Mouse (Mus musculus) liver, adult 2 months (tissue): ENCODE measurements around the gene Sh3rf1. TPM values are rescaled to one million over a fixed set of nuclear protein-coding genes. Genes with fewer than 3 reads are reported as not detected.

Experiments
- DNase-seq: peaks from one replicate; pipeline ENCODE4 v3.0.0-alpha.2; 2011; ENCODE audit warnings: low read depth, low spot score; ENCODE audit errors: extremely low read depth
- H3K27ac ChIP-seq: fragments of 200-500 bp; replicated peaks from 2 replicates; pipeline ENCODE4 v1.5.1; 2012; ENCODE audit warnings: low read depth, mild to moderate bottlenecking, control low read depth, inconsistent platforms, low read length; ENCODE audit not compliant: insufficient read depth
- H3K27me3 ChIP-seq: fragments of 200-500 bp; 2 replicates; pipeline ENCODE4 v1.6.1; 2012; ENCODE audit warnings: mild to moderate bottlenecking, moderate library complexity, low read length, inconsistent platforms; ENCODE audit not compliant: control insufficient read depth, insufficient read depth
- H3K36me3 ChIP-seq: fragments of 200-500 bp; 2 replicates; pipeline ENCODE4 v1.6.1; 2012; ENCODE audit warnings: low read length, inconsistent platforms; ENCODE audit not compliant: control insufficient read depth, insufficient read depth
- H3K4me1 ChIP-seq: fragments of 200-500 bp; 2 replicates; pipeline ENCODE4 v1.6.1; 2011; ENCODE audit warnings: low read length; ENCODE audit not compliant: control insufficient read depth, insufficient read depth
- H3K4me3 ChIP-seq: fragments of 200-500 bp; 2 replicates; pipeline ENCODE4 v1.5.1; 2011; ENCODE audit warnings: low read depth, mild to moderate bottlenecking, control low read depth, low read length, moderate library complexity; ENCODE audit not compliant: insufficient read depth
- H3K79me2 ChIP-seq: fragments of 200-500 bp; 2 replicates; pipeline ENCODE4 v1.6.1; 2012; ENCODE audit warnings: inconsistent platforms, mild to moderate bottlenecking, low read length, moderate library complexity; ENCODE audit not compliant: control insufficient read depth, insufficient read depth
- H3K9ac ChIP-seq: fragments of 200-500 bp; 2 replicates; pipeline ENCODE4 v1.6.1; 2012; ENCODE audit warnings: low read depth, mild to moderate bottlenecking, control low read depth, inconsistent platforms, low read length
- CTCF ChIP-seq: fragments of 200-500 bp; IDR thresholded peaks from 2 replicates; pipeline ENCODE4 v1.5.1; 2011; ENCODE audit warnings: low read depth, low read length, control low read depth
- POLR2A ChIP-seq: fragments of 200-500 bp; IDR thresholded peaks from 2 replicates; pipeline ENCODE4 v1.6.1; 2011; ENCODE audit warnings: low read length, control low read depth; ENCODE audit not compliant: insufficient read depth; ENCODE audit errors: extremely low read depth
- WGBS: fragments of 180-500 bp; shearing (Covaris S2); methylation state at CpG from one replicate; pipeline ENCODE4 v1.1.7; 2018; 5-methylcytosine and 5-hydroxymethylcytosine counted together
- polyA plus RNA-seq: library from polyadenylated mRNA; depleted of rRNA; stranded (reverse); fragments of >200 nt; gene quantifications from 2 replicates; pipeline ENCODE4 v1.2.3, GENCODE M21; 2012
- total RNA-seq: library from RNA; depleted of rRNA; stranded (reverse); fragments of >200 nt; gene quantifications from 2 replicates; pipeline ENCODE4 v1.2.3, GENCODE M21; 2014

Gene Sh3rf1
- total and polyA plus RNA-seq, 2 experiments, result 1.6 to 1.8 TPM

DNA sequence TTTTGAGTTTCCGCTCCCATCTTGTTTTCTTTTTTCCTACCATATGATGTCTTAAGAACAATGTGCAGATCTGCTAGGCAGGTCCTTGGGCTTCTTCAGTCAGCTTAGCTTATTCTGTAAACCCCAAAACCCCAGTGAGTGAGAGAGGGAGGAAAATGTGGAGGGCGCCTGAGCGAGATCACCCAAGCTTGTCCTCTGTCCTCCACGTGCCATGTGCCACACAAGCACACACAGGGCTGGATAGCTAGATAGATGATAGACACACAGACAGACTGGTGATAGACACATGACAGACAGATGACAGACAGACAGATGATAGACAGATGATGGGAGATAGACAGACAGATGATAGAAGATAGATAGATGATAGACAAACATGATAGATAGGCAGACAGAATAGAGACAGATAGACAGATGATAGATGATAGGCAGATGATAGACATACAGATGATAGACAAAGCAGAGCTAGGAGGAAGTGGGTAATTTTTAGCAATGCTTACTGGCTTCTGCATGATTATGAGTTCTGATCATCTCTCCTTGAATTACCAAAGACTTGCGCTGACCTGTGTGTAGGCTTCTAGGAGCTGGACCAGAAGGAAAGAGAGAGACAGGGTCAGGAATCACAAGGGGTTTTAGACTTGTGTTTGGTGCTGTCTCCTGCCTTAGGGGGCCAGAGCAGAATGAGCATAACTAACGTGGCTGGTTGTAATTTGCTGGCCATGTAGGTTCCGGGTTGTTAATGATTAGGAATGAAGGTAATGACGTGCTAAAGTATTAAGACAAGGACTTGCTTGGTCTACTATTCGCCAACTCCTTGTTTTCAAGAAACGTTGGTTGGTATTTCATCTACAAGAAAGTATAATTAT is 58.9 kb downstream of the Sh3rf1 start:
- no peaks in the 10 kb centered on the region for H3K27me3 ChIP-seq
- H3K4me1 ChIP-seq, result peaks cover 3% of the 10 kb centered on the region; the same call in 1 of the 2 replicates
- H3K27ac ChIP-seq, result no peak overlapping the region
- DNase-seq, result no peak
- H3K9ac ChIP-seq, result no peak overlapping the region
- H3K4me3 ChIP-seq, result no peak overlapping the region
- 75% methylated on average over 10 of the region's 10 CpGs for WGBS
- TF ChIP-seq POLR2A, result no peak
- TF ChIP-seq CTCF, result no peak
- H3K79me2 ChIP-seq, result peaks cover 4% of the 10 kb centered on the region; the same call in 1 of the 2 replicates
- H3K36me3 ChIP-seq, result no peaks in the 10 kb centered on the region

DNA sequence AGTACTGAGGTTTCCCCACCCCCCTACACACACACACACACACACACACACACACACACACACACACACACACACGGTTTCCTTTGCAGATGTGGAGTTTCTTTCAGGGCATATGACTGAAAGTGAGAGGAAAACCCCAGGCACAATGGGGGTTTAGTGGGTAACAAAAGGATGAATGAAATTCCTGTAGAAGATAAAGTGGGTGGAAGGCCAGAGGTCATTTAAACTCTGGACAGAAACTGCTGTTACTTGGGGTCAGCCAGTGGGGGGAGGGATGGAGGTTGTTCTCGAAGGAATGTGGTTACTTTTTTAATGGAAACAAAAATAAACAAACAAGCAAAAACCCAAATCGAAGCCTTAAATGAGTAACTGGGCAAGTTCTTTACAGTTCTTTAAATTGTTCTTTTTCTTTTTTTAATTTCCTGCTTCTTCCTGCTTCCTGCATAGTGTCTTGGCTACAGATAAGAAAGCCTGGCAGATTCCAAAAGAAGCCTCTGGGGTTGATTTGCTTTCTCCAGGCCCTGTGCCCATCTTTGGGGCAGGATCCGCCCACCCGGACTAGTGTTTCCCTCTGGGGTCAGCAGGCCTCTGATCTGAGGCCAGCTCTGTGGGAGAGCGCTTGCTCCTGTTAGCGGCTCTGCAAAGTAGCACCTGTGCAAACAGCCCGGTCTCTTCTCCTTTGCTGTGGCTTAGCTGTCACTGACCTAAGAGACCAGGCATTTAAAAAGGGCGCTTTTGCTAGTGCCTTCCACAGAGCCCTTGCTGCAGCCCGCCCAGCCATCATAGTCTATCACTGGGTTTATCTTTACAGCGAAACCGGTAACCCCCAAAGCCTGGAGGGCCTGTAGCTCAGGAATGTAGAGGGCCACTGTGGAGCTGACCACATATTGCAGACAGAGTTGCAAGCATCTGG is 59.8 kb downstream of the Sh3rf1 start:
- no peak overlapping the region for H3K9ac ChIP-seq
- no peak for TF ChIP-seq CTCF
- no peak for TF ChIP-seq POLR2A
- H3K79me2 ChIP-seq, result peaks cover 2% of the 10 kb centered on the region; the same call in 1 of the 2 replicates
- H3K4me1 ChIP-seq, result 0 out of 2 replicates have a peak, but pooled peaks cover 3% of the 10 kb centered on the region
- peak; percentile 21 for DNase-seq
- no peak overlapping the region for H3K4me3 ChIP-seq
- H3K36me3 ChIP-seq, result no peaks in the 10 kb centered on the region
- 21% methylated on average over 12 of the region's 12 CpGs for WGBS
- no peak overlapping the region for H3K27ac ChIP-seq
- no peaks in the 10 kb centered on the region for H3K27me3 ChIP-seq

DNA sequence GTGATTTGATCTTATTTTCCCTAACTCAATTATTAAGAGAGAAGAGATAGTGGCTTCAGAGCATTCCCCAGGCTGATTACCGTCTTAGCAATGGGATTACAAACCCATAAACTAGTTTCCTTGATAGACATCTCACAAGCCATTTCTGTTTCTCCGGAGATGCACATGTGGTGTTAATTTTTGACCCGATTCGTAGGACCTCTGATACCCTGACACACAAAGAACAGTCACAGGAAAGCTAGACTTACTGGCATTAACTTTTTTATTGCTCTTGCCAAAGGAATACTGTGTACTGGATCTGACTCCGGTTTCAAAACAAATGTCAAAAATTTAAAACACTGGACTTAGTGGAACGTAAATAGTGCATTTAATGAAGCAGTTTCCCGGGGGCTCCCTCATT is 62.2 kb downstream of the Sh3rf1 start:
- H3K4me1 ChIP-seq, result 0 out of 2 replicates have a peak, but pooled peaks cover 3% of the 10 kb centered on the region
- H3K4me3 ChIP-seq, result no peak overlapping the region
- no peak overlapping the region for H3K27ac ChIP-seq
- H3K9ac ChIP-seq, result no peak overlapping the region
- no peaks in the 10 kb centered on the region for H3K27me3 ChIP-seq
- TF ChIP-seq CTCF (no peak), POLR2A (no peak)
- peak; percentile 13 for DNase-seq
- no peaks in the 10 kb centered on the region for H3K79me2 ChIP-seq
- 80% methylated on average over 7 of the region's 7 CpGs for WGBS
- no peaks in the 10 kb centered on the region for H3K36me3 ChIP-seq

DNA sequence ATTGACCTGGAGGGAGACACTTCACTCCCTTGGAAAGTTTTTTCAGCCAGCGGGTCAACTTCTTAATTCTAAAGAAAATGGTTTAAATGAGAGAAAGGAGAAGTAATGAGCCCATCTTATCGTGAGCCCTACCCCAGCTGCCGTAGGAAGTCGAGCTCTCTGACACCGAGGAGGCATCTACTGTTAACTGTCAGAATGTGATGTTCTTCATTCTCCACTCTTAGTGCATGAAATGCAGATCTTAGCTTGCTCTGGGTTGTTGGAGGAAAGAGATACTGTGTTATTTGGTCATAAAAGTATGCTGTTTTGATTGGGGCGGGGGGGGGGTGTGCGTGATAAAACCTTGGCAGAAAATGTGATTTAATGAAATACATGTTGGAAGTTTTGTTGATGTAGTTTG is 62.7 kb downstream of the Sh3rf1 start:
- no peak for DNase-seq
- Histone ChIP-seq H3K27ac (no peak overlapping the region), H3K4me3 (no peak overlapping the region), H3K79me2 (no peaks in the 10 kb centered on the region), H3K36me3 (no peaks in the 10 kb centered on the region), H3K9ac (no peak overlapping the region), H3K4me1 (0 out of 2 replicates have a peak, but pooled peaks cover 3% of the 10 kb centered on the region), H3K27me3 (no peaks in the 10 kb centered on the region)
- WGBS, result 84% methylated on average over 7 of the region's 7 CpGs
- TF ChIP-seq POLR2A (no peak), CTCF (no peak)

DNA sequence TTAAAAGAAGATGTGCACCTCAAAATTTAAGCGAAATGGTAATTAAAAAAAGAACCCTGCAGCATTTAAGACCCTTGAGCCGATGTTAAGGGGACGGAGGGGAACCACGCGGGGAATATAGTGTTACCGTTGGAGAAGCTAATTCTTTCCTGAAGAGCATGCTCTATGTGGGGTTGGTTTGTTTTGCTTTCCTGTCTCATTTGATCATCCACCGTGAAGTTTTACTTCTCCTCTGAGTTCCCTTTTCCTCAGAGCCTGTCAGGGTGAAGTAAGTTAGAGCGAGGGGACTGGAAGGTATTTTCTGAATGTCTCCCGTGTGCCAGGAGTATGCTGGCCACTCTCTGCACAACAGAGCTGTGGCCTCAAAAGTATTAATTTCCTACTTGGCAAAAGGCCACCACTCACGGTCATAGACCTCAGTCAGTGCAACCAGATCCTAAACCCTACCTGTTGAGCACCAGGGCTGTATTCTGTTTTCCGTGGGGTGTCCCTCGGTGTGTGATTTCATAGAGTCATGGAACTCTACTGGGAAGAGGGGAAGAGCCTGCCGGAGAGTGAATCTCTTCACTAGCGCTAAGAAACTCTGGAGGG is 63.2 kb downstream of the Sh3rf1 start:
- no peak overlapping the region for H3K9ac ChIP-seq
- H3K4me1 ChIP-seq, result 0 out of 2 replicates have a peak, but pooled peaks cover 3% of the 10 kb centered on the region
- 82% methylated on average over 14 of the region's 14 CpGs for WGBS
- H3K36me3 ChIP-seq, result no peaks in the 10 kb centered on the region
- no peak for DNase-seq
- TF ChIP-seq POLR2A (no peak), CTCF (no peak)
- H3K27me3 ChIP-seq, result no peaks in the 10 kb centered on the region
- H3K27ac ChIP-seq, result no peak overlapping the region
- no peak overlapping the region for H3K4me3 ChIP-seq
- H3K79me2 ChIP-seq, result no peaks in the 10 kb centered on the region
